Comparison of ENCODE assay signal across 14 mouse cellular contexts in the genomic region with DNA sequence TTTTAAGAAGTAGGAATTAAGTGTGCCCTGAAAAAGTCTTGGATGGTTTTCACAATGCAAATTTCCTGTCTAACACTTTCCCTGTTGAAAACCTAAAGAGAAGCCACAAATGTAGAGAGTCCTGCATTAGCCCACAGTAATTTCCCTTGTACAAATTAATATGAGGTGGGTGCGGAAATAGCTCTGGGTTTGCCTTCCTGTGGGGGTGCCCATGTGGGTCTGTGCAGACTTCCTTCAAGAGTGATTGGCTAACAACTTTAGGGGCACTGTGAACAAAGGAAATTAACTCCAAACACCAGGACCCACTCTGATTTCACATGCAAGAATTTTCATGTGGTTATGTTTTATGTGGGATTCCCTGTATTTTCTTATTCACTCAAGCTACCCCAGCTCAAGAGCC.
"Had no signal": no experiment of that assay in that cellular context is flagged by ENCODE, and none has a peak within 500 bp of the region (broad histone marks: within the 10 kb centered on the region; RNA-seq: fewer than 3 reads in every experiment).

No protein-coding gene starts in this region.

- H3K4me2 ChIP-seq: liver, embryonic 13.5 days; midbrain, embryonic 12.5 days; midbrain, embryonic 15.5 days; neural tube, embryonic 13.5 days had no signal

- H3K4me3 ChIP-seq: liver, embryonic 13.5 days; midbrain, embryonic 12.5 days; midbrain, embryonic 15.5 days; neural tube, embryonic 13.5 days had no signal

- H3K36me3 ChIP-seq: liver, embryonic 13.5 days; midbrain, embryonic 12.5 days; midbrain, embryonic 15.5 days; neural tube, embryonic 13.5 days had no signal

- ATAC-seq: lung, postnatal 0 days; midbrain, embryonic 15.5 days had no signal

- H3K9me3 ChIP-seq: liver, embryonic 13.5 days; midbrain, embryonic 12.5 days; midbrain, embryonic 15.5 days; neural tube, embryonic 13.5 days had no signal

- DNase-seq: kidney, adult 18-20 months; kidney, adult 9 months; kidney, postnatal 14 days; kidney, postnatal 4 days; liver, embryonic 13.5 days; lung, adult 2 months; lung, postnatal 36 days; retina, postnatal 1 day; thymus, adult 18-20 months; thymus, postnatal 36 days had no signal

- H3K27me3 ChIP-seq: liver, embryonic 13.5 days; midbrain, embryonic 12.5 days; midbrain, embryonic 15.5 days; neural tube, embryonic 13.5 days had no signal

- H3K9ac ChIP-seq: liver, embryonic 13.5 days; midbrain, embryonic 12.5 days; midbrain, embryonic 15.5 days; neural tube, embryonic 13.5 days had no signal

- H3K4me1 ChIP-seq: liver, embryonic 13.5 days; midbrain, embryonic 12.5 days; midbrain, embryonic 15.5 days; neural tube, embryonic 13.5 days had no signal

- H3K27ac ChIP-seq: liver, embryonic 13.5 days; midbrain, embryonic 12.5 days; midbrain, embryonic 15.5 days; neural tube, embryonic 13.5 days had no signal
